Mouse (Mus musculus) ES-E14 (cell line): ENCODE data around the gene Gm11084.

Source experiments
- CHD2 ChIP-seq: IDR thresholded peaks from 2 replicates; pipeline ENCODE4 v1.6.1; 2014; ENCODE audit warnings: mild to moderate bottlenecking, low read depth, low read length, inconsistent platforms
- HCFC1 ChIP-seq: IDR thresholded peaks from 2 replicates; pipeline ENCODE4 v1.6.1; 2012; ENCODE audit warnings: low read length, inconsistent platforms, borderline replicate concordance; ENCODE audit not compliant: insufficient read depth
- MAFK ChIP-seq: IDR thresholded peaks from 2 replicates; pipeline ENCODE4 v1.6.1; 2014; ENCODE audit warnings: mild to moderate bottlenecking, low read depth, low read length, inconsistent platforms; ENCODE audit not compliant: insufficient read depth
- ZC3H11A ChIP-seq: IDR thresholded peaks from 2 replicates; pipeline ENCODE4 v1.6.1; 2012; ENCODE audit warnings: low read depth, mild to moderate bottlenecking, inconsistent platforms, low read length, borderline replicate concordance
- ZNF384 ChIP-seq: IDR thresholded peaks from 2 replicates; pipeline ENCODE4 v1.6.1; 2012; ENCODE audit warnings: low read depth, low read length, inconsistent platforms

DNA sequence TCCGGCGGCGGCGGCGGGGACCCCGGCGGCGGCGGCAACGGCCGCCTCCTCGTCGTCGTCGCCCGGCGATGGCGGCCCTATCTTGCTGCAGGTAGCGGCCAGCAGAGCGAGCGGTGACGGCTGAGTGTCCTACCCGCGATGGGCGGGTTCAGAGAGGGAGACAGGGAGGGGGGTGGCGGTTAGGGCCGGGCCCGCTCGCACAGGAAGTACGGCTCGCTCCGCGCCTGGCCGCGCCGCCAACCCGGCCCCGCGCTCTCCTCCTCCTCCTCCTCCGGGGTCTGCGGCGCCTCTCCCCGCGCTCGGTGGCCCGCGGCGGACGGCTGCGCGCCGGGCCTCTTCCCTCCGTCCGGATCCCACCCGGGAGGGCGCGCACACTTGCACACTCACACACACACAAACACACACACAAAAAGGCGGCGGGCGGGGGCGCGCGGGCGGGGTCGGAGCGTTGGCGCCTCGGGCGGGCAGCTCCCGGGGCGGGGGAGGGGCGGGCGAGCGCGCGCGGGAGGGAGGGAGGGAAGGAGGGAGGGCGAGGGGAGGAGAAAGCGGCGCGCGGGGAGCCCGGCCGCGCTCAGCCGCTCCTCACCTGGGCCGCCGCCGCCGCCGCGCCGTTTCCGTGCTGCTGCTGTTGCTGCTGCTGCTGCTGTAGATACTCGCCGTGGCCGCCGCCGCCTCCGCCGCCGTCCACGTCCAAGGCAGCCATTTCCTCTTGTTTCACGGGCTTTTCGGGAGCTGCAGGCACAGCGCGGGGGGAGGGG, 7.4 kb downstream of the Gm11084 start:
- no peak for TF ChIP-seq CHD2
- TF ChIP-seq HCFC1, result peak; percentile 34; the same call in 1 of the 2 replicates
- no peak for TF ChIP-seq ZNF384
- no peak for TF ChIP-seq MAFK
- no peak for TF ChIP-seq ZC3H11A
